Mouse (Mus musculus) heart, postnatal 0 days (tissue): ENCODE data around the gene Iqcf1.

Experiments used
- CTCF ChIP-seq: IDR thresholded peaks from 2 replicates; pipeline ENCODE4 v1.5.1; 2016; ENCODE audit warnings: antibody characterized with exemption, control low read depth, low read depth
- EP300 ChIP-seq: IDR thresholded peaks from 2 replicates; pipeline ENCODE4 v1.6.1; 2016; ENCODE audit warnings: antibody characterized with exemption, low read depth

DNA sequence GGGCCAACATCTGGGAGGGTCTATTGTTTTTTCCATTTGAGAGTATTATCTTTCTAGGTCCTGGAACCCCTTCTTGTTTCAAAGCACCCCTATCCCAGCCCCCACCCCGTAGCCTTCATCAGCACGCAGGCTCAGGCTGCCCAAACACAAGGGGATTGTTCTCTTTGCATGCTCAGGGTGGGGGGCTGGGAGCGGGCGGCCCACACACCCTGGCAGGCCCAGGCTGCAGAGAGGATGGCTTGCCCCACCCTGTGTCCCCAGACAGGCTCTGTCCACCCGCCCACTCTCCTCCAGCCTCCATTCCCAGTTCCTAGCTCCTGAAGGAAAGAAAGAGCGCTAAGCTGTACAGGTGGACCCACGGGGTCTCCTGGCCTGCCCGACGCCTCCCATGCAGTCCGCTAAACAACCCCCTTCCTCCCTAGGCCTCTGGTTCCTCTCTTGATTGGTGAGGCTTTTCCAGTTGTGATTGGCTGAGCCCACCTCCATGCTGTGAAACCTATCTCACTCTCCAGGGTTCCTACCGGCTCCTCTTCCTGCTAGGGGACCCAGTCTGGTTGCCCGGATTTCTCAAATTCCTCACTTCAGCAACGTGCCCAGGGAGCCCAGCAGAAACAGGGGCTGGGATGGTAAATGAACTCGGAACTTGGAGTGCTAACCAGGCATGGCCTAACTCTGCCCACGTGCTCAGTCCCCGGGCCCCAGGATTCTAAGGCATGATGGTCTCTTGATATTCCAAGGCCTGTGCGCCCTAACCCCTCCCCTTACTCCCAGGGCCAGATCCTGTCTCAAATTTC, 44.7 kb upstream of the Iqcf1 start:
- no peak for TF ChIP-seq CTCF
- no peak for TF ChIP-seq EP300
